Mouse (Mus musculus): ENCODE measurements around the gene Sh3pxd2b. TPM values are rescaled to one million over a fixed set of nuclear protein-coding genes. Genes with fewer than 3 reads are reported as not detected.

Sh3pxd2b gene
- polyA plus RNA-seq, 1 experiment from 2014 or later: 28.8 TPM

- Histone ChIP-seq H3K4me2 (replicated peaks) (no peak overlapping the region), H3K4me1 (peaks cover 22% of the 10 kb centered on the region), H3K9ac (no peak overlapping the region), H3K36me3 (peaks cover 41% of the 10 kb centered on the region), H3K9me3 (no peaks in the 10 kb centered on the region), H3K4me3 (no peak overlapping the region), H3K27ac (peak overlapping the region; percentile 91), H3K27me3 (no peaks in the 10 kb centered on the region)
- peak; percentile 62 for ATAC-seq (ENCODE audit: insufficient number of reproducible peaks, insufficient read depth, low FRiP score, low TSS enrichment)
- 8% methylated on average over 10 of the region's 10 CpGs for WGBS
Observed at GRCm38 (mm10) chr11:32383341-32384134, 35.9 kb downstream of the Sh3pxd2b start.

DNA sequence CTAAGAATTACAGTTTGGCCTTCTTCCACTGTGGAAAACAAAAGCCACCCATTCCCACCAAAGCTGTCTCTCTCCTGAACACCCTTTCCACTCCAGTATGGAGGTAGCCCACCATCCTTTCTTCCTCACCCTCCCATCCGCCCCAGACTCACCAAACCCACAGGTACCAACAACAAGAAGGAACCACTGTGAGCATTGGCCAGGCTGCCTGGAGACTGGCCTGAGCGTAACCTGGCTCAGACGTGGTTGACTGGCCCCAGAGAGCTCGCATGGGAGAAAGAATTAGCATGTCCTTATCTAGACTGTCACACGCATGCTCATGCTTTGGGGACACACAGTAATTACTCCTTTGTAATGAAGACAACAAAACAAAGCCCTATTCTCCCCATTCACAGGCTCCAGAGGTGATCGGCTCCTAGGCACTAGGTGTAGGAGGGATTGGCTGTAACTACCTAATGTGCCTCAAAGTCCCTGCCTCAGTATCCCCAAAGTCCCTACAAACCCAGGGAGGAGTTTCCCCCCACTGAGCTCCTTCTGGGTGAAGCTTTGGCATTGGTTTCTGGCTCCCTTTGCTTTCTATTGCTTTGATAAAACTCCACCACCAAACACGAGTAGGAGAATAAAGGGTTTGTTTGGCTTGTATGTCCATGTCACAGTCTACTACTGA, 36.6 kb downstream of the Sh3pxd2b start:
- no peaks in the 10 kb centered on the region for H3K9me3 ChIP-seq
- peak overlapping the region; percentile 91 for H3K27ac ChIP-seq
- peaks cover 22% of the 10 kb centered on the region for H3K4me1 ChIP-seq
- H3K9ac ChIP-seq: no peak overlapping the region
- H3K27me3 ChIP-seq: no peaks in the 10 kb centered on the region
- no peak overlapping the region for H3K4me3 ChIP-seq
- peaks cover 44% of the 10 kb centered on the region for H3K36me3 ChIP-seq
- no peak for ATAC-seq (ENCODE audit: insufficient number of reproducible peaks, insufficient read depth, low FRiP score, low TSS enrichment)
- H3K4me2 ChIP-seq (replicated peaks): no peak overlapping the region
- WGBS: 70% methylated on average over 7 of the region's 7 CpGs

GRCm38 (mm10) chr11:32386043-32386442, 38.4 kb downstream of the Sh3pxd2b start:
- H3K4me1 ChIP-seq: peaks cover 18% of the 10 kb centered on the region
- no peak for ATAC-seq (ENCODE audit: insufficient number of reproducible peaks, insufficient read depth, low FRiP score, low TSS enrichment)
- no peak overlapping the region for H3K9ac ChIP-seq
- no peaks in the 10 kb centered on the region for H3K27me3 ChIP-seq
- no peak overlapping the region for H3K4me2 ChIP-seq (replicated peaks)
- no peak overlapping the region for H3K27ac ChIP-seq
- 90% methylated on average over 2 of the region's 2 CpGs for WGBS
- H3K4me3 ChIP-seq: no peak overlapping the region
- H3K36me3 ChIP-seq: peaks cover 47% of the 10 kb centered on the region
- no peaks in the 10 kb centered on the region for H3K9me3 ChIP-seq

DNA sequence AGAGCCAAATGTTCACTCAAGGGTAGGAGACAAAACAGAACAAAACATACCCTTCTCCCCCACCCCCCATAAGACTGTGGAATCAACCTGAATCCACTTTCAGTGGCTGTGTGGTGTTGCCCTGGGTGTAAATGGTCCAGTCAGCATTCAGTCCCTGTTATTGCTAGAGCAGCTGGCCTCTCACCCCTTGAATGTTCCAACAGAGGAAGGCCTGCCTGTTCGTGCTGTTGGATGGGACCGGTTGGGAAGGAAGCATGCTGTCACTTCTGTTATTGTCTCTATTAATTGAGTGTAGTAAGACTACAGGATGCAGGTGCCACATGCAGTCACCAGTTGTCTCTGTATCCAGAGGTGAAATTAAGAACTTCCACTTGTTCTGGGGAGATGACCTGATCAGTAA, 40.4 kb downstream of the Sh3pxd2b start:
- H3K4me2 ChIP-seq (replicated peaks): no peak overlapping the region
- H3K27ac ChIP-seq: no peak overlapping the region
- 86% methylated on average over 2 of the region's 2 CpGs for WGBS
- no peaks in the 10 kb centered on the region for H3K27me3 ChIP-seq
- no peak overlapping the region for H3K4me3 ChIP-seq
- H3K4me1 ChIP-seq: peaks cover 11% of the 10 kb centered on the region
- no peak overlapping the region for H3K9ac ChIP-seq
- H3K9me3 ChIP-seq: no peaks in the 10 kb centered on the region
- H3K36me3 ChIP-seq: peaks cover 43% of the 10 kb centered on the region
- ATAC-seq (ENCODE audit: insufficient number of reproducible peaks, insufficient read depth, low FRiP score, low TSS enrichment): no peak

DNA sequence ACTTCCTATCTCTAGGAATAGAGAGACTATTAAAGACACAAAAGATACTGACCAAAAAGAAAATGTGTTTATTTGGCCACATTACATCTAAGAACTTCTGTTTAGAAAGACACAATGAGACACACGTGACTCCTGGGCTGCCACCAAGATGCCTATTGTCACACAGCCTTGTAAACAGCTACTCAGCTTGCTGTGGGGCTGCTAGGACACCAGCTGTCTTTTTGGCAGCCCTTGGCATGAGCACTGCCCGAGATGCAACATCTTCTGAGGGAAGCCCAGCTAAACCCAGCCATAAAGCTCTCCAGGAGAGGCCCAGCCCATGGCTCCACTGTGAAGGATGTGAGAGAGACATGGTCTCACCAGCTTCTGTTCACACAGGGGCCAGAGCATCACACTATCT, 45.5 kb downstream of the Sh3pxd2b start:
- no peak for ATAC-seq (ENCODE audit: insufficient number of reproducible peaks, insufficient read depth, low FRiP score, low TSS enrichment)

DNA sequence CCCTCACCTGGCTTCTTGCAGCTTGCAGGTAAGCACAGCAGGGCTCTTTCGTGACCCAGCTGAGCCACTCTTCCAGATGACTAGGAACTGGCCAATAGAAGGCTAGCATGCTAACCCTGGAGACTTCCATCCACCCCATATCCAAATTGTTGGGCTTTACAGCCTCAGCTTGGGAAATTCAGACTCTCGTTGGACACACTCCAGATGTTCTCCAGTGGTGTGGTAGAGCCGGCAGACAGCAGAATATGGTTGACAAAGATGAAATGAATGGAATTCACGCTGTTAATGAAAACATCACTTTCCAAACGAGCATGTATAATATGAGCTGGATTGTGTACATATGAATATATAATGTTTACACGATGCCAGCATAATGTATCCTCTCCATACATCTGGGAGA, 48.2 kb downstream of the Sh3pxd2b start:
- Histone ChIP-seq H3K4me2 (replicated peaks) (no peak overlapping the region), H3K4me1 (no peaks in the 10 kb centered on the region), H3K4me3 (no peak overlapping the region), H3K9ac (no peak overlapping the region), H3K9me3 (no peaks in the 10 kb centered on the region), H3K27me3 (no peaks in the 10 kb centered on the region), H3K36me3 (peaks cover 38% of the 10 kb centered on the region), H3K27ac (no peak overlapping the region)
- ATAC-seq (ENCODE audit: insufficient number of reproducible peaks, insufficient read depth, low FRiP score, low TSS enrichment): no peak
- WGBS: 77% methylated on average over 6 of the region's 6 CpGs

More for the DNA sequence above, 45.5 kb downstream of the Sh3pxd2b start:
- Histone ChIP-seq H3K27me3 (no peaks in the 10 kb centered on the region), H3K4me3 (no peak overlapping the region), H3K36me3 (peaks cover 52% of the 10 kb centered on the region), H3K9ac (no peak overlapping the region), H3K4me1 (no peaks in the 10 kb centered on the region), H3K4me2 (replicated peaks) (no peak overlapping the region), H3K9me3 (no peaks in the 10 kb centered on the region), H3K27ac (no peak overlapping the region)
- 82% methylated on average over 2 of the region's 2 CpGs for WGBS

GRCm38 (mm10) chr11:32398446-32398845, 50.8 kb downstream of the Sh3pxd2b start:
- ATAC-seq (ENCODE audit: insufficient number of reproducible peaks, insufficient read depth, low FRiP score, low TSS enrichment): no peak
- H3K4me2 ChIP-seq (replicated peaks): no peak overlapping the region
- WGBS: 75% methylated on average over 2 of the region's 2 CpGs
- peaks cover 43% of the 10 kb centered on the region for H3K36me3 ChIP-seq
- H3K4me1 ChIP-seq: no peaks in the 10 kb centered on the region
- H3K9ac ChIP-seq: no peak overlapping the region
- no peak overlapping the region for H3K27ac ChIP-seq
- no peaks in the 10 kb centered on the region for H3K9me3 ChIP-seq
- no peak overlapping the region for H3K4me3 ChIP-seq
- H3K27me3 ChIP-seq: no peaks in the 10 kb centered on the region

DNA sequence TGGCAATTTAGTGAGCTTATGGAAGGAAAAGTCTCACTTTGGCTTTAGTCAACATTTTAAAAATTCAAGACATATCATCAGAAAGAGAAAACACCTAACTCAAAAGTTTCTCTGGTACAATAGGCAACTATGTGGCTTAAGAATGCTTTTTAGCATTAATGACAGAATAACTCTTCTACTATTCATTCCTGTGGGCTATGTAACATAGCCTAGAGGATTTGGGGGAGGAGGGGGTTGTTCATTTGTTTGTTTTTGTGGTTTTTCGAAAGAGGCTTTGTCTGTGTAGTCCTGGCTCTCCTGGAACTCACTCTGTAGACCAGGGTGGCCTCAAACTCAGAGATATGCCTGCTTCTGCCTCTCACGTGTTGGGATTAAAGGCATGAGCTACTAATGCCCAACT, 51.6 kb downstream of the Sh3pxd2b start:
- H3K4me1 ChIP-seq: no peaks in the 10 kb centered on the region
- H3K4me3 ChIP-seq: no peak overlapping the region
- no peak overlapping the region for H3K4me2 ChIP-seq (replicated peaks)
- H3K9ac ChIP-seq: no peak overlapping the region
- WGBS: 77% methylated on average over 2 of the region's 2 CpGs
- no peaks in the 10 kb centered on the region for H3K27me3 ChIP-seq
- peaks cover 42% of the 10 kb centered on the region for H3K36me3 ChIP-seq
- no peak for ATAC-seq (ENCODE audit: insufficient number of reproducible peaks, insufficient read depth, low FRiP score, low TSS enrichment)
- no peaks in the 10 kb centered on the region for H3K9me3 ChIP-seq
- H3K27ac ChIP-seq: no peak overlapping the region

- Histone ChIP-seq H3K27me3 (no peaks in the 10 kb centered on the region), H3K4me1 (peaks cover 5% of the 10 kb centered on the region; the same call in 1 of the 2 replicates), H3K9me3 (no peaks in the 10 kb centered on the region), H3K4me2 (replicated peaks) (no peak overlapping the region), H3K27ac (no peak overlapping the region), H3K9ac (no peak overlapping the region), H3K36me3 (peaks cover 49% of the 10 kb centered on the region), H3K4me3 (no peak overlapping the region)
- no peak for ATAC-seq (ENCODE audit: insufficient number of reproducible peaks, insufficient read depth, low FRiP score, low TSS enrichment)
- WGBS: 81% methylated on average over 7 of the region's 7 CpGs
Observed at GRCm38 (mm10) chr11:32402712-32403111, 55.1 kb downstream of the Sh3pxd2b start.

DNA sequence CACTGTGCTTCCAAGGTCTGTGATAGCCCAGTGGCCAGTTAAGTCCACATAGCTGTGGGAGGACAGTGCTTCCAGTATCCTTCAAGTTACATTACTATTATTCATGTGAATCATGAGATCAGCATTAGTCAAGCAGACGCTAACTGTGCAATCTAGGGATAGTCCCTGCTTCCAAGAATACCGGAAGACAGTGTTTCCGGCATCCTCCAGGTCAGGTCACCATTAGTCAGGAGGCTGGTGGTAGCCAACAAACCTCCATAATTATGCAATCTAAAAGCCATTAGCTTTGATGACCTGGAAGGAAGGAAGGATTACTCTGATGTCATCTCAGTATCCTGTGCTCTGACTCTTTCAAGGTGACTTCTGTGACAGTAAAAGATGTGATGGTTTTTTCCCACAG, 57.1 kb downstream of the Sh3pxd2b start:
- no peaks in the 10 kb centered on the region for H3K27me3 ChIP-seq
- 83% methylated on average over 3 of the region's 3 CpGs for WGBS
- no peaks in the 10 kb centered on the region for H3K9me3 ChIP-seq
- no peak overlapping the region for H3K9ac ChIP-seq
- peaks cover 5% of the 10 kb centered on the region; the same call in 1 of the 2 replicates for H3K4me1 ChIP-seq
- H3K36me3 ChIP-seq: peaks cover 60% of the 10 kb centered on the region
- no peak for ATAC-seq (ENCODE audit: insufficient number of reproducible peaks, insufficient read depth, low FRiP score, low TSS enrichment)
- H3K4me3 ChIP-seq: no peak overlapping the region
- no peak overlapping the region for H3K27ac ChIP-seq
- no peak overlapping the region for H3K4me2 ChIP-seq (replicated peaks)

GRCm38 (mm10) chr11:32407863-32408262, 60.2 kb downstream of the Sh3pxd2b start:
- Histone ChIP-seq H3K9ac (no peak overlapping the region), H3K36me3 (peaks cover 62% of the 10 kb centered on the region), H3K4me1 (peaks cover 5% of the 10 kb centered on the region; the same call in 1 of the 2 replicates), H3K4me3 (no peak overlapping the region), H3K27me3 (no peaks in the 10 kb centered on the region), H3K9me3 (no peaks in the 10 kb centered on the region), H3K27ac (no peak overlapping the region), H3K4me2 (replicated peaks) (no peak overlapping the region)
- ATAC-seq (ENCODE audit: insufficient number of reproducible peaks, insufficient read depth, low FRiP score, low TSS enrichment): no peak
- WGBS: 78% methylated on average over 3 of the region's 3 CpGs

GRCm38 (mm10) chr11:32409052-32409451, 61.4 kb downstream of the Sh3pxd2b start:
- H3K4me3 ChIP-seq: no peak overlapping the region

More at GRCm38 (mm10) chr11:32409052-32409451, 61.4 kb downstream of the Sh3pxd2b start:
- no peaks in the 10 kb centered on the region for H3K27me3 ChIP-seq
- no peak overlapping the region for H3K27ac ChIP-seq
- ATAC-seq (ENCODE audit: insufficient number of reproducible peaks, insufficient read depth, low FRiP score, low TSS enrichment): no peak
- no peaks in the 10 kb centered on the region for H3K9me3 ChIP-seq
- H3K9ac ChIP-seq: no peak overlapping the region
- peaks cover 5% of the 10 kb centered on the region; the same call in 1 of the 2 replicates for H3K4me1 ChIP-seq
- H3K36me3 ChIP-seq: peaks cover 65% of the 10 kb centered on the region
- H3K4me2 ChIP-seq (replicated peaks): no peak overlapping the region
